Comparison of ENCODE assay signal across 15 mouse cellular contexts in genomic region chr12:11348423-11348822, GRCm38 (mm10).
DNase-seq lines count a peak whose midpoint lies in the region; ATAC-seq lines count a peak whose summit lies in the region.
"Had no signal": no experiment of that assay in that cellular context is flagged by ENCODE, and none has a peak within 500 bp of the region (broad histone marks: within the 10 kb centered on the region; RNA-seq: fewer than 3 reads in every experiment).

No protein-coding gene starts in this region.

- no peak overlapping the region for H3K27ac ChIP-seq in midbrain, embryonic 13.5 days
- H3K27ac ChIP-seq in midbrain, embryonic 10.5 days (replicated peaks), result no peak overlapping the region
- no peak overlapping the region for H3K27ac ChIP-seq in kidney, embryonic 14.5 days (ENCODE audit: low read depth, low read length)
- H3K27ac ChIP-seq: intestine, embryonic 15.5 days; neural tube, embryonic 13.5 days had no signal

- H3K4me3 ChIP-seq in midbrain, embryonic 13.5 days (replicated peaks), result no peak overlapping the region
- no peak overlapping the region for H3K4me3 ChIP-seq in midbrain, embryonic 10.5 days
- no peak overlapping the region for H3K4me3 ChIP-seq in kidney, embryonic 14.5 days (ENCODE audit: low read length)
- H3K4me3 ChIP-seq: intestine, embryonic 15.5 days; neural tube, embryonic 13.5 days had no signal

- intact Hi-C loops in left cerebral cortex, postnatal 10 days (cut with DNase I), result no loop called here

- H3K27me3 ChIP-seq in midbrain, embryonic 13.5 days, result no peaks in the 10 kb centered on the region
- H3K27me3 ChIP-seq in midbrain, embryonic 10.5 days (ENCODE audit: low read depth, poor library complexity, severe bottlenecking), result no peaks in the 10 kb centered on the region
- H3K27me3 ChIP-seq in kidney, embryonic 14.5 days (ENCODE audit: control insufficient read depth, insufficient read depth, low read length), result no peaks in the 10 kb centered on the region
- H3K27me3 ChIP-seq: intestine, embryonic 15.5 days; neural tube, embryonic 13.5 days had no signal

- H3K4me2 ChIP-seq in midbrain, embryonic 13.5 days (replicated peaks), result no peak overlapping the region
- H3K4me2 ChIP-seq in kidney, embryonic 14.5 days (replicated peaks; ENCODE audit: low read depth, low read length), result no peak overlapping the region
- H3K4me2 ChIP-seq: intestine, embryonic 15.5 days; liver, embryonic 11.5 days; neural tube, embryonic 13.5 days had no signal

- 0 out of 2 replicates have a peak, but pooled peaks cover 7% of the 10 kb centered on the region for H3K4me1 ChIP-seq in midbrain, embryonic 13.5 days (replicated peaks)
- H3K4me1 ChIP-seq in midbrain, embryonic 10.5 days, result peaks cover 11% of the 10 kb centered on the region
- H3K4me1 ChIP-seq in kidney, embryonic 14.5 days (ENCODE audit: control insufficient read depth, insufficient read depth, low read length), result no peaks in the 10 kb centered on the region
- H3K4me1 ChIP-seq: intestine, embryonic 15.5 days had no signal

- no peaks in the 10 kb centered on the region for H3K36me3 ChIP-seq in midbrain, embryonic 13.5 days
- H3K36me3 ChIP-seq in midbrain, embryonic 10.5 days, result no peaks in the 10 kb centered on the region
- no peaks in the 10 kb centered on the region for H3K36me3 ChIP-seq in kidney, embryonic 14.5 days (ENCODE audit: control insufficient read depth, insufficient read depth, low read length)
- H3K36me3 ChIP-seq: intestine, embryonic 15.5 days; neural tube, embryonic 13.5 days had no signal

- DNase-seq in midbrain, embryonic 10.5 days (ENCODE audit: low spot score), result no peak
- DNase-seq in frontal cortex, postnatal 25 days (ENCODE audit: low spot score in 2 of 2), result peak; percentile 29 to 54
- peak; percentile 32 to 50 for DNase-seq in left cerebral cortex, postnatal 10 days (ENCODE audit: extremely low spot score in 1 of 2, low spot score in 2 of 2)
- DNase-seq in cerebellum, postnatal 25 days, result no peak
- no peak for DNase-seq in kidney, postnatal 36 days
- DNase-seq: adrenal gland, postnatal 14 days; forebrain, postnatal 0 days; kidney, postnatal 25 days; midbrain, embryonic 14.5 days; thymus, postnatal 4 days had no signal

- ATAC-seq in midbrain, embryonic 13.5 days, result peak; percentile 29; the same call in 1 of the 2 replicates
- no peak for ATAC-seq in kidney, embryonic 14.5 days (ENCODE audit: low FRiP score, low TSS enrichment)
- ATAC-seq: intestine, embryonic 15.5 days had no signal

- no peak overlapping the region for H3K9ac ChIP-seq in midbrain, embryonic 13.5 days (replicated peaks)
- H3K9ac ChIP-seq in kidney, embryonic 14.5 days (ENCODE audit: low read depth, low read length), result no peak overlapping the region
- H3K9ac ChIP-seq: forebrain, postnatal 0 days; intestine, embryonic 15.5 days; neural tube, embryonic 13.5 days had no signal

- no peaks in the 10 kb centered on the region for H3K9me3 ChIP-seq in midbrain, embryonic 13.5 days
- no peaks in the 10 kb centered on the region for H3K9me3 ChIP-seq in midbrain, embryonic 10.5 days (replicated peaks)
- no peaks in the 10 kb centered on the region for H3K9me3 ChIP-seq in kidney, embryonic 14.5 days (ENCODE audit: control insufficient read depth, low read length)
- H3K9me3 ChIP-seq: intestine, embryonic 15.5 days; neural tube, embryonic 13.5 days had no signal

- WGBS in midbrain, embryonic 13.5 days, result 4% methylated on average over 1 of the region's 1 CpGs
- 5% methylated on average over 1 of the region's 1 CpGs for WGBS in midbrain, embryonic 10.5 days
- WGBS in kidney, embryonic 14.5 days, result 26% methylated on average over 1 of the region's 1 CpGs

Comparison
In these comparisons a context has a peak if more than half of its experiments do, and no peak if none do; other contexts are left out.
1. DNase-seq: peak in frontal cortex, postnatal 25 days (2 of 2) and left cerebral cortex, postnatal 10 days (2 of 2); none in midbrain, embryonic 10.5 days (single experiment), cerebellum, postnatal 25 days (0 of 2) and kidney, postnatal 36 days (0 of 2).